16 mouse cellular contexts compared by ENCODE assay signal in genomic region chr14:32824267-32825150, GRCm38 (mm10). TPM values are rescaled to one million over a fixed set of nuclear protein-coding genes. Genes with fewer than 3 reads are reported as not detected.
DNase-seq lines count a peak whose midpoint lies in the region; ATAC-seq lines count a peak whose summit lies in the region.
"Had no signal": no experiment of that assay in that cellular context is flagged by ENCODE, and none has a peak within 500 bp of the region (broad histone marks: within the 10 kb centered on the region; RNA-seq: fewer than 3 reads in every experiment).

No protein-coding gene starts in this region.

- no peak overlapping the region for H3K4me3 ChIP-seq in forebrain, embryonic 11.5 days (ENCODE audit: low read depth, low read length)
- no peak overlapping the region for H3K4me3 ChIP-seq in forebrain, embryonic 12.5 days (replicated peaks)
- H3K4me3 ChIP-seq in lung, embryonic 15.5 days = no peak overlapping the region
- no peak overlapping the region for H3K4me3 ChIP-seq in kidney, embryonic 15.5 days (replicated peaks)
- no peak overlapping the region for H3K4me3 ChIP-seq in stomach, embryonic 15.5 days (replicated peaks)
- H3K4me3 ChIP-seq: midbrain, embryonic 13.5 days had no signal

- H3K4me2 ChIP-seq in forebrain, embryonic 11.5 days (ENCODE audit: low read depth, low read length, severe bottlenecking) = no peak overlapping the region
- H3K4me2 ChIP-seq in forebrain, embryonic 12.5 days = no peak overlapping the region
- no peak overlapping the region for H3K4me2 ChIP-seq in lung, embryonic 15.5 days
- 0 out of 2 replicates have a peak overlapping the region, but pooled peaks have one; percentile 5 for H3K4me2 ChIP-seq in kidney, embryonic 15.5 days
- no peak overlapping the region for H3K4me2 ChIP-seq in stomach, embryonic 15.5 days

- H3K27ac ChIP-seq in forebrain, embryonic 11.5 days (ENCODE audit: low read depth, low read length) = no peak overlapping the region
- no peak overlapping the region for H3K27ac ChIP-seq in forebrain, embryonic 12.5 days
- peak overlapping the region; percentile 78 for H3K27ac ChIP-seq in lung, embryonic 15.5 days
- H3K27ac ChIP-seq in kidney, embryonic 15.5 days = peak overlapping the region; percentile 83
- peak overlapping the region; percentile 62 for H3K27ac ChIP-seq in stomach, embryonic 15.5 days
- H3K27ac ChIP-seq: hindbrain, postnatal 0 days; midbrain, embryonic 13.5 days had no signal

- no peak for ATAC-seq in forebrain, embryonic 11.5 days (replicated peaks; ENCODE audit: low FRiP score)
- no peak for ATAC-seq in forebrain, embryonic 12.5 days (ENCODE audit: low FRiP score)
- no peak for ATAC-seq in lung, embryonic 15.5 days (ENCODE audit: borderline replicate concordance, extremely low read depth, low FRiP score, low TSS enrichment)
- ATAC-seq in kidney, embryonic 15.5 days (replicated peaks; ENCODE audit: low FRiP score) = peak; percentile 40; the same call in 1 of the 2 replicates
- ATAC-seq in stomach, embryonic 15.5 days (ENCODE audit: insufficient read depth, low FRiP score, low read depth) = no peak
- ATAC-seq: forebrain, postnatal 0 days; hindbrain, postnatal 0 days had no signal

- DNase-seq in forebrain, embryonic 11.5 days (ENCODE audit: low spot score) = peak; percentile 40
- no peak for DNase-seq in lung, postnatal 25 days (ENCODE audit: low spot score)
- no peak for DNase-seq in MN1 (ENCODE audit: low spot score)
- DNase-seq in gastrocnemius, postnatal 10 days = no peak
- DNase-seq: adrenal gland, adult 8-10 months; cerebellum, postnatal 14 days; forebrain, postnatal 0 days; thymus, postnatal 36 days had no signal

- H3K4me1 ChIP-seq in forebrain, embryonic 11.5 days (replicated peaks; ENCODE audit: control insufficient read depth, insufficient read depth, low read length) = 0 out of 2 replicates have a peak, but pooled peaks cover 2% of the 10 kb centered on the region
- peaks cover 10% of the 10 kb centered on the region for H3K4me1 ChIP-seq in forebrain, embryonic 12.5 days
- H3K4me1 ChIP-seq in lung, embryonic 15.5 days = peaks cover 52% of the 10 kb centered on the region
- H3K4me1 ChIP-seq in kidney, embryonic 15.5 days = peaks cover 48% of the 10 kb centered on the region
- peaks cover 35% of the 10 kb centered on the region for H3K4me1 ChIP-seq in stomach, embryonic 15.5 days

- no peaks in the 10 kb centered on the region for H3K9me3 ChIP-seq in forebrain, embryonic 11.5 days (ENCODE audit: control insufficient read depth, low read length)
- H3K9me3 ChIP-seq in forebrain, embryonic 12.5 days = no peaks in the 10 kb centered on the region
- H3K9me3 ChIP-seq in lung, embryonic 15.5 days = no peaks in the 10 kb centered on the region
- H3K9me3 ChIP-seq in kidney, embryonic 15.5 days (replicated peaks) = no peaks in the 10 kb centered on the region
- no peaks in the 10 kb centered on the region for H3K9me3 ChIP-seq in stomach, embryonic 15.5 days
- H3K9me3 ChIP-seq: midbrain, embryonic 13.5 days had no signal

- 68% methylated on average over 14 of the region's 14 CpGs for WGBS in forebrain, embryonic 11.5 days
- WGBS in forebrain, embryonic 12.5 days = 64% methylated on average over 14 of the region's 14 CpGs
- 38% methylated on average over 14 of the region's 14 CpGs for WGBS in lung, embryonic 15.5 days
- WGBS in kidney, embryonic 15.5 days = 24% methylated on average over 14 of the region's 14 CpGs
- WGBS in stomach, embryonic 15.5 days = 46% methylated on average over 14 of the region's 14 CpGs

- no peak overlapping the region for H3K9ac ChIP-seq in forebrain, embryonic 11.5 days (ENCODE audit: low read length)
- H3K9ac ChIP-seq in forebrain, embryonic 12.5 days = no peak overlapping the region
- no peak overlapping the region for H3K9ac ChIP-seq in lung, embryonic 15.5 days
- no peak overlapping the region for H3K9ac ChIP-seq in kidney, embryonic 15.5 days
- H3K9ac ChIP-seq in stomach, embryonic 15.5 days = no peak overlapping the region
- H3K9ac ChIP-seq: forebrain, postnatal 0 days; midbrain, embryonic 13.5 days had no signal

- H3K27me3 ChIP-seq in forebrain, embryonic 11.5 days (ENCODE audit: control insufficient read depth, insufficient read depth, low read length) = no peaks in the 10 kb centered on the region
- peaks cover 3% of the 10 kb centered on the region; the same call in 1 of the 2 replicates for H3K27me3 ChIP-seq in forebrain, embryonic 12.5 days
- no peaks in the 10 kb centered on the region for H3K27me3 ChIP-seq in lung, embryonic 15.5 days
- 0 out of 2 replicates have a peak, but pooled peaks cover 3% of the 10 kb centered on the region for H3K27me3 ChIP-seq in kidney, embryonic 15.5 days
- no peaks in the 10 kb centered on the region for H3K27me3 ChIP-seq in stomach, embryonic 15.5 days (replicated peaks)

- no peaks in the 10 kb centered on the region for H3K36me3 ChIP-seq in forebrain, embryonic 11.5 days (ENCODE audit: control insufficient read depth, insufficient read depth, low read length)
- no peaks in the 10 kb centered on the region for H3K36me3 ChIP-seq in forebrain, embryonic 12.5 days (replicated peaks)
- H3K36me3 ChIP-seq in lung, embryonic 15.5 days = no peaks in the 10 kb centered on the region
- no peaks in the 10 kb centered on the region for H3K36me3 ChIP-seq in kidney, embryonic 15.5 days
- no peaks in the 10 kb centered on the region for H3K36me3 ChIP-seq in stomach, embryonic 15.5 days
- H3K36me3 ChIP-seq: midbrain, embryonic 13.5 days had no signal

RNA-seq across cellular contexts. Expression of gene Fam170b, which starts 9.3 kb away (rescaled TPM):
- polyA plus RNA-seq in forebrain, embryonic 11.5 days (2014; fragmentation: Nextera tagmentation; extraction: Ambion mirVana) = 0.16 TPM in 1 of 2 replicates, not detected in the other
- polyA plus RNA-seq in forebrain, embryonic 12.5 days (2016; fragmentation: Nextera tagmentation; extraction: Ambion mirVana) = not detected in 2 replicates
- 0.11 and 0.13 TPM in 2 replicates for polyA plus RNA-seq in lung, embryonic 15.5 days (2015; fragmentation: Nextera tagmentation; extraction: Ambion mirVana)
- polyA plus RNA-seq in kidney, embryonic 15.5 days (2015; fragmentation: Nextera tagmentation; extraction: Ambion mirVana) = 0.06 and 0.13 TPM in 2 replicates
- polyA plus RNA-seq in stomach, embryonic 15.5 days (2015; fragmentation: Nextera tagmentation; extraction: Ambion mirVana) = not detected in 2 replicates
- total RNA-seq in gastrocnemius, postnatal 10 days (2021) = not detected
- total RNA-seq: forebrain, postnatal 0 days; gastrocnemius, postnatal 4 days; hindbrain, postnatal 0 days; left cerebral cortex, postnatal 14 days had no signal
- polyA plus RNA-seq: forebrain, postnatal 0 days; hindbrain, postnatal 0 days; midbrain, embryonic 13.5 days had no signal

RNA-seq across cellular contexts. Expression of gene Vstm4, which starts 32.0 kb away (rescaled TPM):
- polyA plus RNA-seq in forebrain, embryonic 11.5 days (2014; fragmentation: Nextera tagmentation; extraction: Ambion mirVana) = 2.8 and 3.2 TPM in 2 replicates
- 3.6 and 3.7 TPM in 2 replicates for polyA plus RNA-seq in forebrain, embryonic 12.5 days (2016; fragmentation: Nextera tagmentation; extraction: Ambion mirVana)
- 60.1 and 62.8 TPM in 2 replicates for polyA plus RNA-seq in lung, embryonic 15.5 days (2015; fragmentation: Nextera tagmentation; extraction: Ambion mirVana)
- 35.8 and 39.7 TPM in 2 replicates for polyA plus RNA-seq in kidney, embryonic 15.5 days (2015; fragmentation: Nextera tagmentation; extraction: Ambion mirVana)
- 35.2 and 38.3 TPM in 2 replicates for polyA plus RNA-seq in stomach, embryonic 15.5 days (2015; fragmentation: Nextera tagmentation; extraction: Ambion mirVana)
- total RNA-seq in gastrocnemius, postnatal 10 days (2021) = 10 to 100 TPM; 20.0 to 23.4 TPM

RNA-seq across cellular contexts. Expression of gene Tmem273, which starts 38.7 kb away (rescaled TPM):
- polyA plus RNA-seq in forebrain, embryonic 11.5 days (2014; fragmentation: Nextera tagmentation; extraction: Ambion mirVana) = not detected in 2 replicates
- 0.20 TPM in 1 of 2 replicates, not detected in the other for polyA plus RNA-seq in forebrain, embryonic 12.5 days (2016; fragmentation: Nextera tagmentation; extraction: Ambion mirVana)
- polyA plus RNA-seq in lung, embryonic 15.5 days (2015; fragmentation: Nextera tagmentation; extraction: Ambion mirVana) = 0.77 and 0.98 TPM in 2 replicates
- 0.85 and 1.1 TPM in 2 replicates for polyA plus RNA-seq in kidney, embryonic 15.5 days (2015; fragmentation: Nextera tagmentation; extraction: Ambion mirVana)
- polyA plus RNA-seq in stomach, embryonic 15.5 days (2015; fragmentation: Nextera tagmentation; extraction: Ambion mirVana) = 0.63 and 1.4 TPM in 2 replicates
- under 1 TPM in 1 of 2 experiments, not detected in 1; 0.73 TPM for total RNA-seq in gastrocnemius, postnatal 10 days (2021)
- total RNA-seq: forebrain, postnatal 0 days had no signal

Comparison
In these comparisons a context has a peak if more than half of its experiments do, and no peak if none do; other contexts are left out.
1. H3K27ac ChIP-seq: peak in lung, embryonic 15.5 days (single experiment), kidney, embryonic 15.5 days (single experiment) and stomach, embryonic 15.5 days (single experiment); none in forebrain, embryonic 11.5 days (single experiment) and forebrain, embryonic 12.5 days (single experiment).